Mouse (Mus musculus): ENCODE measurements at regions not wholly inside any gene's neighbourhood (a gene's known extent, or its start where the extent isn't known, plus 50 kb on each side); places are given as distances from the start of the nearest gene placed in this dataset.

DNA sequence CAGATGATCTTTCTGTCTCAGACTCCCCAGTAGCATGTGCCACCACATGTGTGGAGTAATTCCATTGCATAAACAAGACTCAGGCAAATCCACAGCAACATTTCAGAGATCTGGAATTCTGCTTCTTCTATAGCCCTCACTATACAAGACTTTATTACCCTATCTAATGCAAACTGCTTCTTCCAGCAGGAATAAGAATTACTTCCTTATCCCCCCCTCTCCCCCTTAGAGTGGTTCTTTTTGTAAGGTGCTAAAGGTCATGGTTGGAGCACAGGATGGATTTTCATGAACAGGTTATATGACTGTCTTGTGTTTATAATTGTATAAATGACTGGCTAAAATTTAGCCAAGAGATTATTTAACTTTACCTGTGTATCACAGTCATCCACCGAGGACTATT, 5037.4 kb downstream of the 9330182O14Rik start:
- no peak for DNase-seq
- Histone ChIP-seq H3K27ac (no peak overlapping the region), H3K4me3 (no peak overlapping the region), H3K79me2 (replicated peaks; ENCODE audit: control insufficient read depth, insufficient read depth, low read length) (no peaks in the 10 kb centered on the region), H3K36me3 (ENCODE audit: control insufficient read depth, insufficient read depth, low read length) (no peaks in the 10 kb centered on the region), H3K27me3 (ENCODE audit: control insufficient read depth, insufficient read depth, low read length) (no peaks in the 10 kb centered on the region), H3K4me1 (ENCODE audit: control insufficient read depth, insufficient read depth, low read length) (no peaks in the 10 kb centered on the region), H3K9ac (ENCODE audit: low read depth, low read length) (no peak overlapping the region)
- intact Hi-C loops (cut with DNase I), result no loop called here
- TF ChIP-seq POLR2A (IDR thresholded peaks at IDR 0.05; ENCODE audit: insufficient read depth, low read depth, low read length), result no peak
- TF ChIP-seq CTCF (IDR thresholded peaks at IDR 0.05), result no peak
- TF ChIP-seq EP300 (IDR thresholded peaks at IDR 0.05; ENCODE audit: insufficient read depth, low read depth, low read length), result no peak
- WGBS, result 95% methylated on average over 1 of the region's 1 CpGs

DNA sequence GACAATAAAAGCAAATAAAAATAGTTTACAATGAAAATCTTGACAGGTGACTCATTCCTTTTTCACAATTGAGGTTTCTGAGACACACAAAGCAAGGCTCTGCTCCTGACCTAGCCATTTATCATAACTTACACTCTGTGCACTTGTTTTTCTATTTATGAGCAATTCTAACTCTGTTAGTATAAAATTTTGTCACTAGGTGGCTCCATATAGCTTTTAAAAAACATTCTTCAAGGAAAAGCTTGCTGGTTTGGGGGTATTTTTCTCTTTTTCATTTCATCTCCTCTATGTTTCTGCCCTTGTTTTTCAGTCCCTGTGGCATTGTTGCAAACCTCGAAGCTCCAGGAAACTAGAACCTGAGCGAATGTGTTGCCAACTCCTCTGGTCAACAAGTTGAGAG, 5044.2 kb downstream of the 9330182O14Rik start:
- no peaks in the 10 kb centered on the region for H3K27me3 ChIP-seq (ENCODE audit: control insufficient read depth, insufficient read depth, low read length)
- no peaks in the 10 kb centered on the region for H3K4me1 ChIP-seq (ENCODE audit: control insufficient read depth, insufficient read depth, low read length)
- no peaks in the 10 kb centered on the region for H3K36me3 ChIP-seq (ENCODE audit: control insufficient read depth, insufficient read depth, low read length)
- TF ChIP-seq CTCF (IDR thresholded peaks at IDR 0.05), result peak; percentile 31
- TF ChIP-seq POLR2A (IDR thresholded peaks at IDR 0.05; ENCODE audit: insufficient read depth, low read depth, low read length), result no peak
- no peak for TF ChIP-seq EP300 (IDR thresholded peaks at IDR 0.05; ENCODE audit: insufficient read depth, low read depth, low read length)
- no peak overlapping the region for H3K9ac ChIP-seq (ENCODE audit: low read depth, low read length)
- intact Hi-C loops (cut with DNase I), result no loop called here
- no peak overlapping the region for H3K27ac ChIP-seq
- DNase-seq, result no peak
- no peak overlapping the region for H3K4me3 ChIP-seq
- no peaks in the 10 kb centered on the region for H3K79me2 ChIP-seq (replicated peaks; ENCODE audit: control insufficient read depth, insufficient read depth, low read length)
- WGBS, result 33% methylated on average over 2 of the region's 2 CpGs

- Histone ChIP-seq H3K27me3 (ENCODE audit: control insufficient read depth, insufficient read depth, low read length) (no peaks in the 10 kb centered on the region), H3K79me2 (replicated peaks; ENCODE audit: control insufficient read depth, insufficient read depth, low read length) (no peaks in the 10 kb centered on the region), H3K4me3 (no peak overlapping the region), H3K9ac (ENCODE audit: low read depth, low read length) (no peak overlapping the region), H3K36me3 (ENCODE audit: control insufficient read depth, insufficient read depth, low read length) (no peaks in the 10 kb centered on the region), H3K4me1 (ENCODE audit: control insufficient read depth, insufficient read depth, low read length) (no peaks in the 10 kb centered on the region), H3K27ac (no peak overlapping the region)
- WGBS, result 28% methylated on average over 5 of the region's 5 CpGs
- no peak for DNase-seq
- intact Hi-C loops (cut with DNase I), result no loop called here
- no peak for TF ChIP-seq EP300 (IDR thresholded peaks at IDR 0.05; ENCODE audit: insufficient read depth, low read depth, low read length)
- no peak for TF ChIP-seq CTCF (IDR thresholded peaks at IDR 0.05)
- no peak for TF ChIP-seq POLR2A (IDR thresholded peaks at IDR 0.05; ENCODE audit: insufficient read depth, low read depth, low read length)
Observed at GRCm38 (mm10) chr15:45180173-45180572, 5046.0 kb downstream of the 9330182O14Rik start.
